Mouse (Mus musculus) frontal cortex, adult (tissue): ENCODE measurements around the gene Manea.
A peak's percentile ranks its signal among the peaks of the same experiment; 100 is the strongest.
"Not testable (repeated sequence)": the region's sequence is repeated elsewhere in the genome, so short reads cannot be mapped to it uniquely, and the experiment has no call there.

Source experiments
- ATAC-seq: cut with Nextera tagmentation; 2 replicates; pipeline ENCODE4 v1.9.2; 2017; ENCODE audit warnings: mild to moderate bottlenecking, moderate library complexity, mixed read lengths; ENCODE audit not compliant: low TSS enrichment

Gene Manea

DNA sequence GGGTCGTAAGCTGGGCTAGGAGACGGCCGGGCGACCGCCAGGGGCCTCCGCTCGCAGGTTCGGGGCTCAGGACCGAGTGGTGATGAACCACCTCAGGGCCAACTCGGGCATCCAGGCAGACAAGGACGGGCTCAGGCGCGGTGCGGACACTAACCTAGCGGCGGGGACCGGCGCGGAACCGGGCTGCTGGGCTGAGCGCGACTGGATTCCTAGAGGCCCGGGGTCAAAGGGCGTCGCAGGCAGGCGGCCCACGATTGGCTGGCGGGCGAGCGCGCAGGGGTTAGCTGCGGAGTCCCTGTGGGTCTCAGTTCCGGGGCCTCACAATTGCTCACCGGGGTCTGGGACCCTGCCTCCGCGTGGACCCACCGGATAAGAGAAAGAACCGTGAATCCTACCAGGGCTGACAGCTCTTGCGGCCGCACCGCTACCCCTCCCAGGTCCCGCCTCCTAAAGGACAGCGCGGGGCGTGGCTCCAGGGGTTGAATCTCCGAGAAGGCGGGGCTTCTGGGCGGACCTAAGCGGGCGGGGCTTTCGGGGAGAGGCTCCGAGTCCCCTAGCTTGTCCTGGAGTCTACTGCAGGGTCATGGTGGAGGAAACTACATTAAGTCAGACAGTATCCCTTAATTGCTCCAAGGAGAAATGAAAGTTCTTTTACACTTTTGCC lies at the start of gene Manea:
TSS of gene Manea (minus strand) at position 449 of the 664 bp plus-strand sequence.
- ATAC-seq: peak; percentile 98

DNA sequence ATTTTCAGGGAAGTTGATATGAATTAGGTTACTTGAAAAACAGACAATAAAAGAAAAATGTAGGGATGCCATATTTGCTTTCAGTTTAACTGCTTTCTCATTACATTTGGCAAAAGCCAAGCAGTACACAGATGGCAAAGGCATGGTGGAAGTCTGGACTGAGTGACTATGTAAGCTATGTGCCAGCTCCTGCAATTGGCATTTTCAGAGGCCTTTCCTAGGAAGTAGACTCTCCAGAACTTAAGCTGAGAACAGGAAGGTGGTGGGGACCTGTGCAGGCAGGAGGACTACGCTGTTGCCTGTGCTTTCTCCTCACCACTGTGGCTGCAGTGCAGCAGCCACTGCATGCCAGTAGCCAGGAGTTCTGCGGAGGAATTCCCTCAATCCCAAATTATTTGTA lies 7.9 kb upstream of the Manea start:
- ATAC-seq: peak; percentile 74

GRCm38 (mm10) chr4:26353643-26354231 lies 7.0 kb upstream of the Manea start:
- ATAC-seq: no peak

DNA sequence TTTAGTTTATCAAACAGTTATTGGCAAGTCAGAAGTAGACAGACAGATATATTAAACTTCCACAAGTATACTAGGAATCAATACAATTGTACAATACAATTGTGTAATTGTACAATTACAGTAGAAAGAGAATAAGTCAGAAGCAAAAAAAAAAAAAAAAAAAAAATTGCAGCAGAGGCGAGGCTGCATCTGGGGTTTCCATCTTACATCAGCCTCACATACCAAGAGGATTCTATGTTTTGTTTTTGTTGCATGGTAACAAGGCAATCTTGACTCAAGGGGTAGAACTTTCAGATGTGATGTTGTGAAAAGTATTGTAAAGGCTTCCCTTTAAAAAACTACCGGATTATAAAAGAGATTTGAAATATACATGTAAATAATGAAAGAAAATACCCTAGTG lies 548 bp upstream of the Manea start:
- ATAC-seq: no peak

DNA sequence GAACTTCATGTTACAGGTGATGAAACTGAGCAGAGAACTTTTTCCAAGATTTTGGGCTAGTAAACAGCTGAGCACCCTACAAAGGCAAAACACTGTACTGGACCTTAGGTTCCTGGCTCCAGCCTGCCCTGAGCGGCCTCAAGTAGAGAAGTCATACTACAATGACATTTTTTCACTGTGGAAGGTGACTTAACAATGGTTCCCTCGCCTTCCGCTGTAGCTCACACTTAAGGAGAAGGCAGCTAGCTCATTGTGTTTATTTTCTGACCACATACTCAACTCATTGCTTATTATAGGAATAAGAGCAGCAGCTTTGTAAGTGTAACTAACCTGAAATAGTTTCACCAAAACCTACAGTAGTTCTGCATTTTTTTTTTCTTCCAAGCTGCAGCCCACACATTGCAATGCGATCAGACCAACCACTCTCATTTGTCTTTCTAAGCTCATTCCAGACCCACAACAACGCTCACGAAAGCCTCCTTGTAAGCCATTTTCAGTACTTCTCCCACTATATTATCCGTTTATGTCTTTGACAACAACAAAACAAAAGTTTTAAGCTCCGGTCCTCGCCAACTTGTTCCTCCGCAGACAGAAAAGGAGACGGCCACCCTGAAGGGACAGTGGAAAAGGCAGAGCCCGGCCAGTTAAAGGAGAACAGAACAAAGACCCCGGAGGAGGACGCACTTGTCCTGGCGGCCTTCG lies 799 bp downstream of the Manea start:
- peak; percentile 62 for ATAC-seq

DNA sequence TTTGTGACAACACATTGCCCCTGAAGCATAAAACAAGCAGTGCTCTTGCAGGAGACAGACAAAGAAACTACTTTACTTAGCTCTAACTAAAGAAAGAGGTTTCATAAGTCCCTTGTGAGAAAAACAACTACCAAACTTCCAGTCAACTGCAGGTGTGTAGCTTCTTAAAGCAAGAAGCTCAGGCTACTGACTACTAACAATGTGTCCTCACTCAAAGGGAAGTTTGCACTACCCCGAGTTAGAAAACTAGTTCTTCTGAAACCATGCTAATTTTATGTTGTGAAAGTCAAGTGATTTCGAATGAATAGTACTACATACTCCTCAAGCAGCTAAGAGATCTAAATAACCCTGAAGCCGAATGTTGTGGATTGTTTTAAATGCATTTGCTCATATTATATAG lies 1.6 kb downstream of the Manea start:
- no peak for ATAC-seq

DNA sequence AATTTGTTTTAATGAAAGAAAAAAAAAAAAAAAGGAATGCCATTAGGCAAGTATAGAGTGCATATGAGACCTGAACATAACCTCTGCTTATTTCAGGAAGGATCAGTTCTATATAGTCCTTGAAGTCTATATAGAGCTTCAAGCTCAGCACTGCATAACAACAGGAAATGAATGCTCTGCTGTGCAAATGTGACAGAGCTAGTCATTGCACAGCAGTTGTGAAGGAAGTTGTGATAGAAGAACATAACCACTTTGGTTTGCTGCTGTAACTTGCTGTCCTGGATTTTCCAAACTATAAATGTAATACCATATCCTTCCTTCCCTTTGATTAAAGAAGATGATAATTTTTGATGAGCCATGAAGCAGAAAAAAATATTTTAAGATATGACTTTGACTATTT lies 4.3 kb downstream of the Manea start:
- no peak for ATAC-seq

GRCm38 (mm10) chr4:26338604-26339003 lies 8.1 kb downstream of the Manea start:
- no peak for ATAC-seq

DNA sequence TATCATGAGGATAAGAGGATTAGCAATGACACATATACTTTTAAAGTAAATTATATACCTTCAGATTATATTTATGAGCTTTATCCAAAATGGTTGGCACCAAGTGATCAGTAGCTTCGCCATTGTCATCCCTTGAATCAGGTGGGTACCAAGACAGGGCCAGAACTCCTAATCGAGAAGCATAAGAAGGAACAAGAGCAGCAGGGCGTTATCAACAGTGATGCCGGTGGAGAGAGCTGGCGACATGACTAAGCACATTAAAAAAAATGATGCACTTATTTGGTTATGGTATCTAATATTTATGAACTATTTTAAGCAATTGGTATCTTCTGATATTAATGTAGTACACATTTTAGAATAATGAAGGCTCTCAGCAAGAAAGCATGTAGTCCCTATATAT lies 10.1 kb downstream of the Manea start:
- no peak for ATAC-seq

- ATAC-seq: not testable (repeated sequence)
Measured at GRCm38 (mm10) chr4:26304731-26305130, 42.0 kb downstream of the Manea start.

DNA sequence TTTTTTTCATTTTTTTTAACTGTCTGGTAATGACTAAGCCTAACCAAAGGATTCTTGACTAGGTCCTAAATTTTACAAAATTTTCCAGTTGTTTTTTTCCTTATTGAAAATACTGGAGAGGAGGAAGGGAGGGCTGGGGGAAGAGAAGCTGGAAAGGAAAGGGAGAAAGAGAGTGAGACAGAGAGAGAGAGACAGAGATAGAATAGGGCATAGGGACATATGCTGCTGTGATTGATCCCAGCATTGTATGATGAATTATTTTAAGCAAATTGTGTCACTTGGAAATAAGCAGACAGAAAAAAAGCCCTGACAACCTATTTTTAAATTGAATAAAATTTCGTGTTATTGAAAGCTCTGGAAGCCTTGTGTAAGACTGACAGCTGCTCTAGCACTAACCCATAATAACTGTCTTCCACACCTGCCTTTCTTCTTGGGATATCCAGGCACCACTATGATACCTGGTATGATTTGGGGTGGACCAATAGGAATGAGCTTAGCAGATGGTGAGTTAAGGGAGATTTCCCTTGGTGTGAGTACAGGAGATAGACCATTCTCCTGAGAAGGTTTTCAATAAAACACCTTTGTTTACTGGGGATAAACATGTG lies 69.5 kb downstream of the Manea start:
- peak; percentile 44; the same call in 1 of the 2 replicates for ATAC-seq

DNA sequence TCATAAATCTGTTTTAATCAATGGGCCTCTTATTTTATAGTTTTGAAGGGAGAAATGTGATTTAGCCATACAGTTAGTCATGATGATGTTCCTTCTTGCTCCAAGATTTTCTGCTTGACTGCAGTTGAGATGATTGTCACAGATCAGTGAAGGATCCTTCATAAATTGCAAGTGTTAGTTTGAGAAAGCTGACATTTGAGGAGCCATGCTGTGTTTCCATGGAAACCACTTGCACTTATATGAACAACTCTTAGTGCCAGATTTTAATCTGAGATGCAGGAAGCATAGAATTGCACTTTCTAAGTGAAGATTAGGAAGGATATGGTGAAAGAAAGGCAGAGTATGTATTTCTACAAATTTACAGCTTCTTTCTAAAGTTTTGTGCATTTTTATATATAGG lies 70.4 kb downstream of the Manea start:
- peak; percentile 92 for ATAC-seq

DNA sequence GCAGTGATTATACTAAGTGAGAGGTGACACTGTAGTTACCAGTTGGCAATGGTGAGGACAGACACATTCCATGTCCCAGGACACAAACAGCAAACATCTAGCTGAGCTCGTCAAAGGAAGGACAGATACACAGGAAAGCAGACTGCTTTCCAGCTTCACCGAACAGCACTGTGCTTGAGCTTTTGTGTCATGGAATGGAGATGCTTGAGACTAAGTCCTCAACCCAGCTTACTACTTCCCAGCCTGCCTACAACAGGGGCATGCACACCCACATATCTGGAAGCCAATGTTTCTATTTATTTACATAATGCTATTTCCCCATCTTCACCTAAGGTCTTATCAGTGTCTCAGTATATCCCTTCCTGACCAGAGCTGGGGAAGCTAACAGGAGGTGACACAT lies 70.9 kb downstream of the Manea start:
- peak; percentile 48 for ATAC-seq
